In genomic region chr17:79295926-79296325, GRCm38 (mm10) we compare ENCODE assay signal across 13 mouse cellular contexts. TPM values are rescaled to one million over a fixed set of nuclear protein-coding genes. Genes with fewer than 3 reads are reported as not detected.
DNase-seq lines count a peak whose midpoint lies in the region; ATAC-seq and TF ChIP-seq lines count a peak whose summit lies in the region.
"Had no signal": no experiment of that assay in that cellular context is flagged by ENCODE, and none has a peak within 500 bp of the region (broad histone marks: within the 10 kb centered on the region; RNA-seq: fewer than 3 reads in every experiment).

No protein-coding gene starts in this region.

- 62% methylated on average over 4 of the region's 4 CpGs for WGBS in kidney, adult 2 months
- WGBS in limb, embryonic 13.5 days, result 54% methylated on average over 4 of the region's 4 CpGs
- WGBS in intestine, embryonic 16.5 days, result 65% methylated on average over 4 of the region's 4 CpGs

- no peak for TF ChIP-seq POLR2A in kidney, adult 2 months (IDR thresholded peaks at IDR 0.05; ENCODE audit: low read depth, low read length)
- no peak for TF ChIP-seq POLR2A in embryonic fibroblast, embryonic 13.5 days (IDR thresholded peaks at IDR 0.05; ENCODE audit: low read depth, low read length)

- no peak for TF ChIP-seq CTCF in kidney, adult 2 months (conservative IDR thresholded peaks at IDR 0.05; ENCODE audit: insufficient read depth, insufficient read length, low read depth, low read length)
- no peak for TF ChIP-seq CTCF in embryonic fibroblast, embryonic 13.5 days (IDR thresholded peaks at IDR 0.05; ENCODE audit: borderline replicate concordance, insufficient read depth, low read length)

- DNase-seq in kidney, adult 2 months, result no peak
- no peak for DNase-seq in kidney, postnatal 25 days
- peak; percentile 18 for DNase-seq in skeletal muscle tissue, adult 2 months (ENCODE audit: low read depth, low spot score)
- DNase-seq in natural killer cell, adult 2 months (ENCODE audit: low spot score in 2 of 2), result no peak
- DNase-seq in kidney, postnatal 10 days, result no peak
- DNase-seq: adrenal gland, postnatal 36 days; cerebellum, adult 11 months; kidney, adult 18-20 months; right cerebral cortex, postnatal 14 days had no signal

- peak overlapping the region; percentile 54; the same call in 1 of the 2 replicates for H3K27ac ChIP-seq in kidney, adult 2 months (ENCODE audit: insufficient read depth, low read depth, low read length)
- peak overlapping the region; percentile 73 for H3K27ac ChIP-seq in embryonic fibroblast, embryonic 13.5 days (ENCODE audit: insufficient read depth, low read length)
- H3K27ac ChIP-seq in limb, embryonic 13.5 days, result peak overlapping the region; percentile 48
- no peak overlapping the region for H3K27ac ChIP-seq in intestine, embryonic 16.5 days (ENCODE audit: low read length)
- H3K27ac ChIP-seq: midbrain, embryonic 10.5 days had no signal

- no peak overlapping the region for H3K4me2 ChIP-seq in limb, embryonic 13.5 days (replicated peaks)
- H3K4me2 ChIP-seq in intestine, embryonic 16.5 days (ENCODE audit: low read depth, low read length), result no peak overlapping the region

- H3K4me3 ChIP-seq in kidney, adult 2 months (ENCODE audit: insufficient read depth, low read depth, low read length), result no peak overlapping the region
- no peak overlapping the region for H3K4me3 ChIP-seq in embryonic fibroblast, embryonic 13.5 days (ENCODE audit: insufficient read depth, low read length)
- H3K4me3 ChIP-seq in limb, embryonic 13.5 days, result no peak overlapping the region
- no peak overlapping the region for H3K4me3 ChIP-seq in intestine, embryonic 16.5 days (ENCODE audit: low read length)
- H3K4me3 ChIP-seq: midbrain, embryonic 10.5 days had no signal

- no peak for ATAC-seq in limb, embryonic 13.5 days (ENCODE audit: low FRiP score, low read depth)
- no peak for ATAC-seq in intestine, embryonic 16.5 days

- no peak overlapping the region for H3K9ac ChIP-seq in limb, embryonic 13.5 days
- no peak overlapping the region for H3K9ac ChIP-seq in intestine, embryonic 16.5 days (ENCODE audit: low read depth, low read length)

- no peaks in the 10 kb centered on the region for H3K9me3 ChIP-seq in limb, embryonic 13.5 days
- no peaks in the 10 kb centered on the region for H3K9me3 ChIP-seq in intestine, embryonic 16.5 days (ENCODE audit: control insufficient read depth, low read length)
- H3K9me3 ChIP-seq: midbrain, embryonic 10.5 days had no signal

- no peaks in the 10 kb centered on the region for H3K4me1 ChIP-seq in kidney, adult 2 months (ENCODE audit: control insufficient read depth, insufficient read depth, low read length)
- H3K4me1 ChIP-seq in embryonic fibroblast, embryonic 13.5 days (ENCODE audit: control insufficient read depth, insufficient read depth, low read length), result peaks cover 9% of the 10 kb centered on the region
- H3K4me1 ChIP-seq in limb, embryonic 13.5 days, result peaks cover 17% of the 10 kb centered on the region
- H3K4me1 ChIP-seq in intestine, embryonic 16.5 days (ENCODE audit: control insufficient read depth, insufficient read depth, low read length), result no peaks in the 10 kb centered on the region
- H3K4me1 ChIP-seq: midbrain, embryonic 10.5 days had no signal

- H3K36me3 ChIP-seq in kidney, adult 2 months (ENCODE audit: control insufficient read depth, insufficient read depth, low read length), result no peaks in the 10 kb centered on the region
- H3K36me3 ChIP-seq in limb, embryonic 13.5 days, result no peaks in the 10 kb centered on the region
- no peaks in the 10 kb centered on the region for H3K36me3 ChIP-seq in intestine, embryonic 16.5 days (ENCODE audit: control insufficient read depth, insufficient read depth, low read length)
- H3K36me3 ChIP-seq: midbrain, embryonic 10.5 days had no signal

- no peaks in the 10 kb centered on the region for H3K27me3 ChIP-seq in kidney, adult 2 months (replicated peaks; ENCODE audit: control insufficient read depth, insufficient read depth, low read length)
- no peaks in the 10 kb centered on the region for H3K27me3 ChIP-seq in limb, embryonic 13.5 days
- no peaks in the 10 kb centered on the region for H3K27me3 ChIP-seq in intestine, embryonic 16.5 days (replicated peaks; ENCODE audit: control insufficient read depth, insufficient read depth, low read length)

RNA-seq across cellular contexts. Expression of gene Cdc42ep3, which starts 59.0 kb away (rescaled TPM):
- polyA plus RNA-seq in kidney, adult 2 months (2012; rRNA removed), result 12.0 and 14.2 TPM in 2 replicates
- polyA plus RNA-seq in embryonic fibroblast, embryonic 13.5 days (2011; ENCODE audit: insufficient read length, low read depth, missing spikeins), result 102 and 120 TPM in 2 replicates
- polyA plus RNA-seq in limb, embryonic 13.5 days (2015; fragmentation: Nextera tagmentation; extraction: Ambion mirVana), result 72.3 and 88.4 TPM in 2 replicates
- polyA plus RNA-seq in intestine, embryonic 16.5 days (2015; fragmentation: Nextera tagmentation; extraction: Ambion mirVana), result 34.3 and 41.7 TPM in 2 replicates
